Mouse (Mus musculus) liver, embryonic 13.5 days (tissue): ENCODE measurements around the gene Kmo. TPM values are rescaled to one million over a fixed set of nuclear protein-coding genes. Genes with fewer than 3 reads are reported as not detected.

ENCODE experiments used
- ATAC-seq: fragments of 200-750 bp; cut with Nextera tagmentation; 2 replicates; pipeline ENCODE4 v1.8.0; 2017; ENCODE audit warnings: low read depth, mild to moderate bottlenecking, moderate number of reproducible peaks, moderate library complexity
- DNase-seq: peaks from one replicate; pipeline ENCODE4 v3.0.0; 2022
- H3K27ac ChIP-seq: fragments of 300-500 bp; sonication (generic); 2 replicates; pipeline ENCODE4 v1.5.1; 2015; ENCODE audit warnings: moderate library complexity, mild to moderate bottlenecking, inconsistent platforms
- H3K27me3 ChIP-seq: fragments of 300-500 bp; sonication (generic); 2 replicates; pipeline ENCODE4 v1.6.1; 2015; ENCODE audit warnings: mild to moderate bottlenecking, inconsistent platforms
- H3K36me3 ChIP-seq: fragments of 300-500 bp; sonication (generic); 2 replicates; pipeline ENCODE4 v1.6.1; 2015; ENCODE audit warnings: mild to moderate bottlenecking, inconsistent platforms
- H3K4me1 ChIP-seq: fragments of 300-500 bp; sonication (generic); replicated peaks from 2 replicates; pipeline ENCODE4 v1.6.1; 2015; ENCODE audit warnings: inconsistent platforms
- H3K4me2 ChIP-seq: fragments of 300-500 bp; sonication (generic); 2 replicates; pipeline ENCODE4 v1.6.1; 2015; ENCODE audit warnings: inconsistent platforms, mild to moderate bottlenecking, moderate library complexity
- H3K4me3 ChIP-seq: fragments of 300-500 bp; sonication (generic); replicated peaks from 2 replicates; pipeline ENCODE4 v1.5.1; 2015; ENCODE audit warnings: mild to moderate bottlenecking, inconsistent platforms
- H3K9ac ChIP-seq: fragments of 300-500 bp; sonication (generic); 2 replicates; pipeline ENCODE4 v1.6.1; 2015; ENCODE audit warnings: mild to moderate bottlenecking, inconsistent platforms
- H3K9me3 ChIP-seq: fragments of 300-500 bp; sonication (generic); replicated peaks from 2 replicates; pipeline ENCODE4 v1.6.1; 2016; ENCODE audit warnings: inconsistent platforms
- WGBS: fragments of 180-500 bp; shearing (Covaris S2); methylation state at CpG from one replicate; pipeline ENCODE4 v1.1.7; 2015; ENCODE audit not compliant: insufficient replicate concordance; 5-methylcytosine and 5-hydroxymethylcytosine counted together
- polyA plus RNA-seq: library from polyadenylated mRNA; unstranded; fragments of >200 nt; fragmentation: Nextera tagmentation; extraction: Ambion mirVana; gene quantifications from 2 replicates; pipeline ENCODE4 v1.2.1, GENCODE M21; 2015

Gene Kmo
- polyA plus RNA-seq, 1 experiment from 2014 or later, result 5.6 TPM

- no peak overlapping the region for H3K4me3 ChIP-seq
- H3K4me2 ChIP-seq, result peak overlapping the region; percentile 17; the same call in 1 of the 2 replicates
Observed at GRCm38 (mm10) chr1:175632470-175632869, 12.3 kb downstream of the Kmo start.

GRCm38 (mm10) chr1:175637677-175638076 lies 17.5 kb downstream of the Kmo start:
- Histone ChIP-seq H3K4me1 (0 out of 2 replicates have a peak, but pooled peaks cover 5% of the 10 kb centered on the region), H3K4me2 (no peak overlapping the region), H3K9me3 (no peaks in the 10 kb centered on the region), H3K27me3 (no peaks in the 10 kb centered on the region), H3K9ac (no peak overlapping the region), H3K27ac (no peak overlapping the region), H3K4me3 (no peak overlapping the region), H3K36me3 (no peaks in the 10 kb centered on the region)
- WGBS, result 30% methylated on average over 7 of the region's 7 CpGs
- ATAC-seq, result no peak
- DNase-seq, result no peak

More at GRCm38 (mm10) chr1:175632470-175632869, 12.3 kb downstream of the Kmo start:
- Histone ChIP-seq H3K36me3 (no peaks in the 10 kb centered on the region), H3K9me3 (no peaks in the 10 kb centered on the region), H3K27me3 (no peaks in the 10 kb centered on the region), H3K27ac (no peak overlapping the region), H3K4me1 (peaks cover 9% of the 10 kb centered on the region; the same call in 1 of the 2 replicates), H3K9ac (no peak overlapping the region)
- ATAC-seq (no peak), DNase-seq (no peak)
- 91% methylated on average over 14 of the region's 14 CpGs for WGBS

- H3K4me3 ChIP-seq, result no peak overlapping the region
- no peaks in the 10 kb centered on the region for H3K36me3 ChIP-seq
- H3K27ac ChIP-seq, result no peak overlapping the region
- no peaks in the 10 kb centered on the region for H3K27me3 ChIP-seq
- no peak overlapping the region for H3K9ac ChIP-seq
- no peak overlapping the region for H3K4me2 ChIP-seq
- whole genome bisulfite sequencing, result 62% methylated on average over 7 of the region's 7 CpGs
- no peak for DNase-seq
- no peaks in the 10 kb centered on the region for H3K9me3 ChIP-seq
- 0 out of 2 replicates have a peak, but pooled peaks cover 5% of the 10 kb centered on the region for H3K4me1 ChIP-seq
- peak; percentile 36; the same call in 1 of the 2 replicates for ATAC-seq
Observed at GRCm38 (mm10) chr1:175639072-175639471, 18.9 kb downstream of the Kmo start.

DNA sequence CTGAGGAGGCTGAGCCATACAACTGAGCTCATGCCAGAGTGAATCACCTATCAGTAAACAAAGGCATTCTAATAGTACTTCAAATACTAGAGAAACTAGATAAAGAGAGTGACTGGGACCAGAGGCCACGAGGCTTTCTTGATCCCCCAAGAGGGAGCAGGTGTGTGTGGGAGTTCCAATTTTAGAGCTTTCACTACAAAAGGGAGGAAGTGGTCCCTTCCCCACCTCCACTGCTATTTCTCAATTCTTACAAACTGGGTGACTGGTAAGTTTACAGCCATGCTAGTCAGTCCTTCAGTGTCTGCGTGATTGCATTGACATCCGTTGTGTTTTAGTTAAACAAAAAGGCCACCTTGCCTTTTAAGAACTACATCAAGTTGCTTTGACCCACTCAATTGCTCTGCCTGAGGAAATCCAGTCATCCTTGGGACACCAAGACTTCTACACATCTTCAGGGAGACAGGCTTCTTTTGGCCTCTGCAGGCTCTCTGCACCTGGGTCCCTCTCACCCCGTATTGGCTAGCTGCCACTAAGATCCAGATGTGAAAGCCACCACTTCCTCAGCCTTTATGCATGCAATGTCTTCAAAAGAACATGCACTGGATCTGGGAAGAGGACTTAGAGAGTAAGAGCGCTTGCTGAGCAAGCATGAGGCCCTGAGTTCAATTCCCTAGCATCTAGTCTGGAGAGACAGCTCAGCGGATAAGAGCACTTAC lies 20.4 kb downstream of the Kmo start:
- no peak overlapping the region for H3K9ac ChIP-seq
- 55% methylated on average over 6 of the region's 6 CpGs for WGBS
- DNase-seq, result no peak

GRCm38 (mm10) chr1:175643496-175644265 lies 23.5 kb downstream of the Kmo start:
- H3K4me3 ChIP-seq, result no peak overlapping the region
- DNase-seq (no peak), ATAC-seq (no peak)
- no peak overlapping the region for H3K27ac ChIP-seq
- 42% methylated on average over 5 of the region's 5 CpGs for WGBS
- no peaks in the 10 kb centered on the region for H3K9me3 ChIP-seq
- no peak overlapping the region for H3K4me2 ChIP-seq
- H3K36me3 ChIP-seq, result no peaks in the 10 kb centered on the region
- H3K4me1 ChIP-seq, result 0 out of 2 replicates have a peak, but pooled peaks cover 5% of the 10 kb centered on the region
- H3K9ac ChIP-seq, result no peak overlapping the region
- no peaks in the 10 kb centered on the region for H3K27me3 ChIP-seq

More for the DNA sequence above, 20.4 kb downstream of the Kmo start:
- 0 out of 2 replicates have a peak, but pooled peaks cover 5% of the 10 kb centered on the region for H3K4me1 ChIP-seq
- no peak overlapping the region for H3K27ac ChIP-seq
- no peaks in the 10 kb centered on the region for H3K27me3 ChIP-seq
- no peaks in the 10 kb centered on the region for H3K9me3 ChIP-seq
- no peak overlapping the region for H3K4me2 ChIP-seq
- no peak overlapping the region for H3K4me3 ChIP-seq
- no peak for ATAC-seq
- no peaks in the 10 kb centered on the region for H3K36me3 ChIP-seq

GRCm38 (mm10) chr1:175646952-175647351 lies 26.8 kb downstream of the Kmo start:
- H3K9me3 ChIP-seq, result no peaks in the 10 kb centered on the region
- no peak overlapping the region for H3K4me2 ChIP-seq
- H3K4me1 ChIP-seq, result no peaks in the 10 kb centered on the region
- no peaks in the 10 kb centered on the region for H3K27me3 ChIP-seq
- H3K4me3 ChIP-seq, result no peak overlapping the region
- ATAC-seq, result peak; percentile 69
- no peak overlapping the region for H3K9ac ChIP-seq
- DNase-seq, result no peak
- peak overlapping the region; percentile 37; the same call in 1 of the 2 replicates for H3K27ac ChIP-seq
- 25% methylated on average over 9 of the region's 9 CpGs for WGBS
- 0 out of 2 replicates have a peak, but pooled peaks cover 1% of the 10 kb centered on the region for H3K36me3 ChIP-seq

DNA sequence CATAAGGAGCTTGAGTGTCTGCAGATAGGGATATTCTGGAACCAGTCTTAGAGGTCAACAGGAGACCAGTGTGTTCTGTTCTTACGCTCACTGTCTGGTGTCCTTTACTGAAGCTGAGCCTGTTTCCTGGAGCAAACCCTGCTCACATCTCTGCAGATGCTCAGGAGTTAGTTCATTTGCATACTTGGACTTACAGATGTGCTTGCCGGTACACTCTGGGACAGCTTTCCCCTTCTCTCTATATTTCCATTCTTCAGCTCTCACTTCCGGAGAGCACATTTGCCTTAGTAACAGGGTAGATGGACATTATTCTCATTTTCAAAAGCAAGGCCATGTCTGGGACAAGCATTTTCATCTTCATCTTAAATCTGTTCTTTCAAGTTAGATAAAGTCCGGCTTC lies 28.4 kb downstream of the Kmo start:
- 82% methylated on average over 4 of the region's 4 CpGs for WGBS
- H3K27ac ChIP-seq, result no peak overlapping the region
- no peaks in the 10 kb centered on the region for H3K4me1 ChIP-seq
- H3K4me3 ChIP-seq, result no peak overlapping the region
- no peaks in the 10 kb centered on the region for H3K27me3 ChIP-seq
- no peak overlapping the region for H3K4me2 ChIP-seq
- H3K9me3 ChIP-seq, result no peaks in the 10 kb centered on the region
- ATAC-seq (no peak), DNase-seq (no peak)
- H3K9ac ChIP-seq, result no peak overlapping the region
- H3K36me3 ChIP-seq, result 0 out of 2 replicates have a peak, but pooled peaks cover 3% of the 10 kb centered on the region

DNA sequence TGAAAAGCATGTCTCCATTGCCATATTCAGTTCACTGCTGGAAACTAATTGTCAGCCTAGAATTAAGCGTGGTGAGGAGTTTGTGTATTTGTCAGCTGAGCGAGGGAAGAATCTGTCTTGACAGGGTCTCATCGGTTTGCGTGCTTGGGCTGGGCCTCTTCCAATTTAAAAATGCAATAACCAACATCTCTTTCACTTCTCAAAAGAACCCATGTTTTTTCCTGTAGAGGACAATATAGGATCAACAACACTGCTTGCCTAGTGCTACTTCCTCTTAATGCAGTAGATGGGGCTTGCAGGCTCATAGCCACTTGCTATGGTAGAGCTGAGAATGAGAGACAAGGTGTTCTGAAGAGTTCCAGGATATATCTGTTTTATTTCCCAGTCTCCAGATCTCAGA lies 39.7 kb downstream of the Kmo start:
- Histone ChIP-seq H3K9me3 (no peaks in the 10 kb centered on the region), H3K9ac (no peak overlapping the region), H3K36me3 (no peaks in the 10 kb centered on the region), H3K27me3 (no peaks in the 10 kb centered on the region), H3K4me3 (no peak overlapping the region), H3K4me1 (no peaks in the 10 kb centered on the region), H3K27ac (no peak overlapping the region), H3K4me2 (no peak overlapping the region)
- no peak for ATAC-seq
- WGBS, result 77% methylated on average over 4 of the region's 4 CpGs
- no peak for DNase-seq

- no peak overlapping the region for H3K4me2 ChIP-seq
- 60% methylated on average over 5 of the region's 5 CpGs for WGBS
- no peak for ATAC-seq
- no peak overlapping the region for H3K9ac ChIP-seq
- no peak for DNase-seq
- no peaks in the 10 kb centered on the region for H3K36me3 ChIP-seq
- H3K27me3 ChIP-seq, result no peaks in the 10 kb centered on the region
- no peaks in the 10 kb centered on the region for H3K9me3 ChIP-seq
- H3K4me1 ChIP-seq, result no peaks in the 10 kb centered on the region
- H3K27ac ChIP-seq, result no peak overlapping the region
- no peak overlapping the region for H3K4me3 ChIP-seq
Observed at GRCm38 (mm10) chr1:175668666-175669405, 48.7 kb downstream of the Kmo start.

DNA sequence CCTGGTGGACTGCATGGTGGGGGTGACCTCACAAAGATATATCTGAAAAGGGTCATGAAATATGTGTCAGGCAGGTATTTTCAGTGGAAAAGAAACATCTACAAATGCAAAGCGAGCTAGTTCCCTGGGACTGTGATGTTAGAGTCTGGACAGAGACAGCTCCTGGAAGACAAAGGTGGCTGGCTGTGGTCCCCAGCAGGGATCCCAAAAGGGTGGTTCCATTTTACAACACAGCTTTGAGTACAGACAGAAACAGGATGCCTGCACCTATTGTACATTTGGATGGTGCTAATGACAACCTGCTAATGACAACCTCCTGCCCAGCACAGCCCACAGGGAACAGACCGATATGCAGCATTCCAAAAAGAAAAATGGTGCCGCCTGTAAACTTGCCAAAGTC lies 49.3 kb downstream of the Kmo start:
- H3K27ac ChIP-seq, result no peak overlapping the region
- no peak overlapping the region for H3K4me3 ChIP-seq
- H3K9me3 ChIP-seq, result no peaks in the 10 kb centered on the region
- WGBS, result 73% methylated on average over 3 of the region's 3 CpGs
- no peak overlapping the region for H3K9ac ChIP-seq
- no peak for DNase-seq
- H3K36me3 ChIP-seq, result no peaks in the 10 kb centered on the region
- no peak for ATAC-seq
- no peaks in the 10 kb centered on the region for H3K27me3 ChIP-seq
- no peak overlapping the region for H3K4me2 ChIP-seq
- H3K4me1 ChIP-seq, result no peaks in the 10 kb centered on the region

GRCm38 (mm10) chr1:175670042-175670441 lies 49.9 kb downstream of the Kmo start:
- Histone ChIP-seq H3K9me3 (no peaks in the 10 kb centered on the region), H3K4me2 (no peak overlapping the region), H3K4me1 (no peaks in the 10 kb centered on the region), H3K9ac (no peak overlapping the region), H3K4me3 (no peak overlapping the region), H3K36me3 (no peaks in the 10 kb centered on the region), H3K27ac (no peak overlapping the region), H3K27me3 (no peaks in the 10 kb centered on the region)
- 71% methylated on average over 7 of the region's 7 CpGs for WGBS
- no peak for ATAC-seq
- no peak for DNase-seq
